Mouse (Mus musculus): ENCODE measurements around the gene Tecta. TPM values are rescaled to one million over a fixed set of nuclear protein-coding genes. Genes with fewer than 3 reads are reported as not detected.
A peak's percentile ranks its signal among the peaks of the same experiment; 100 is the strongest.

Tecta gene
- total RNA-seq, 1 experiment from 2014 or later: under 0.01 TPM

GRCm38 (mm10) chr9:42324640-42325394, 74.9 kb downstream of the Tecta start:
- no peak for ATAC-seq (replicated peaks; ENCODE audit: low read depth, poor library complexity, severe bottlenecking)

GRCm38 (mm10) chr9:42323238-42323637, 76.5 kb downstream of the Tecta start:
- ATAC-seq (replicated peaks; ENCODE audit: low read depth, poor library complexity, severe bottlenecking): no peak

GRCm38 (mm10) chr9:42321442-42321841, 78.3 kb downstream of the Tecta start:
- ATAC-seq (replicated peaks; ENCODE audit: low read depth, poor library complexity, severe bottlenecking): no peak

GRCm38 (mm10) chr9:42320616-42321015, 79.1 kb downstream of the Tecta start:
- ATAC-seq (replicated peaks; ENCODE audit: low read depth, poor library complexity, severe bottlenecking): no peak

- ATAC-seq (replicated peaks; ENCODE audit: low read depth, poor library complexity, severe bottlenecking): no peak
Observed at GRCm38 (mm10) chr9:42318455-42318987, 81.2 kb downstream of the Tecta start.

- ATAC-seq (replicated peaks; ENCODE audit: low read depth, poor library complexity, severe bottlenecking): no peak
Observed at GRCm38 (mm10) chr9:42317337-42317736, 82.4 kb downstream of the Tecta start.

- no peak for ATAC-seq (replicated peaks; ENCODE audit: low read depth, poor library complexity, severe bottlenecking)
Observed at GRCm38 (mm10) chr9:42315816-42316215, 83.9 kb downstream of the Tecta start.

GRCm38 (mm10) chr9:42314959-42315358, 84.8 kb downstream of the Tecta start:
- 0 out of 2 replicates have a peak, but pooled peaks have one; percentile 29 for ATAC-seq (replicated peaks; ENCODE audit: low read depth, poor library complexity, severe bottlenecking)

- ATAC-seq (replicated peaks; ENCODE audit: low read depth, poor library complexity, severe bottlenecking): no peak
Observed at GRCm38 (mm10) chr9:42314388-42314787, 85.3 kb downstream of the Tecta start.

- ATAC-seq (replicated peaks; ENCODE audit: low read depth, poor library complexity, severe bottlenecking): no peak
Observed at GRCm38 (mm10) chr9:42313872-42314271, 85.9 kb downstream of the Tecta start.

- ATAC-seq (replicated peaks; ENCODE audit: low read depth, poor library complexity, severe bottlenecking): no peak
Observed at GRCm38 (mm10) chr9:42311311-42311710, 88.4 kb downstream of the Tecta start.

GRCm38 (mm10) chr9:42303894-42304293, 95.8 kb downstream of the Tecta start:
- no peak for ATAC-seq (replicated peaks; ENCODE audit: low read depth, poor library complexity, severe bottlenecking)

GRCm38 (mm10) chr9:42301082-42301633, 98.6 kb downstream of the Tecta start:
- ATAC-seq (replicated peaks; ENCODE audit: low read depth, poor library complexity, severe bottlenecking): no peak

- ATAC-seq (replicated peaks; ENCODE audit: low read depth, poor library complexity, severe bottlenecking): no peak
Observed at GRCm38 (mm10) chr9:42296297-42296922, 103.3 kb downstream of the Tecta start.

GRCm38 (mm10) chr9:42294131-42294530, 105.6 kb downstream of the Tecta start:
- ATAC-seq (replicated peaks; ENCODE audit: low read depth, poor library complexity, severe bottlenecking): no peak

- no peak for ATAC-seq (replicated peaks; ENCODE audit: low read depth, poor library complexity, severe bottlenecking)
Observed at GRCm38 (mm10) chr9:42293596-42293995, 106.1 kb downstream of the Tecta start.

GRCm38 (mm10) chr9:42293051-42293450, 106.7 kb downstream of the Tecta start:
- ATAC-seq (replicated peaks; ENCODE audit: low read depth, poor library complexity, severe bottlenecking): no peak

- no peak for ATAC-seq (replicated peaks; ENCODE audit: low read depth, poor library complexity, severe bottlenecking)
Observed at GRCm38 (mm10) chr9:42279676-42280075, 120.1 kb downstream of the Tecta start.

Measured in common myeloid progenitor, adult 5-6 weeks (primary cell).